Mouse (Mus musculus): ENCODE data around the gene Ebf4. TPM values are rescaled to one million over a fixed set of nuclear protein-coding genes. Genes with fewer than 3 reads are reported as not detected.

Ebf4 gene
- polyA plus RNA-seq, 1 experiment from 2014 or later = 1.6 TPM

DNA sequence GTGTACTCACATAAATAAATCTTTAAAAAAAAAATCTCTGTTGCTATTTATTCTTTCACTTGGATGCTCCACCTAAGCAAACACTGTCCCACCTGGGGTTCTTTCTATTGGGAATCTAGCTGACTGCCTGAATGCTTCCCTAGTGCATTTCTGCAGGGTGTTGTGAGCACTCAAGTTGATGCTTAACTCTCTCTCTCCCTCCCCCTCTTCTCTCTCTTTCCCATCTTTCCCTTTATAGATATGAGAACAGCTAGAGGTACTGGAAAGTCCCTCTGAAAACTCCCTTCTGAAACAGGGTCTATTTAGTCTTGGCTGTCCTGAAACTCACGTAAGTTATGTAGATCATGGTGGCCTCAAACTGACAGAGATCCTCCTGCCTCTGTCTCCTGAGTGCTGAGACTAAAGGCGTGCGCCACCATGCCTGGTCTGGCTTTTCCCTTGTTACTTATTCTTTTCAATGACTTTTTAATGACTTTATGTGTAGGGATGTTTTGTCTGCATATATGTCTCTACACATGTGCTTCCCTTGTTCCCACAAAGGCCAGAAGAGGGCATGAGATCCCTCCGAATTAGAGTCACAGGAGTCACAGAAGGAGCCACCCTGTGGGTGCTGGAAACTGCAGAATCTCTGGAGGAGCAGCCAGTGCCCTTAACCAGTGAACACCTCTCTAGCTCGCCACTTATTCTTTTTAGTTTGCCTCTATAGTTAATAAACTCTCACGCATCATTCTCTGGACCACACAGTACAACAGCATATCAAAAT, 119.3 kb downstream of the Ebf4 start:
- no peak overlapping the region for H3K4me3 ChIP-seq
- no peak overlapping the region for H3K27ac ChIP-seq
- H3K4me1 ChIP-seq = no peaks in the 10 kb centered on the region
- ATAC-seq (ENCODE audit: borderline replicate concordance, extremely low read depth, low FRiP score, low TSS enrichment) = no peak
- no peaks in the 10 kb centered on the region for H3K27me3 ChIP-seq
- H3K9me3 ChIP-seq = no peaks in the 10 kb centered on the region
- 71% methylated on average over 6 of the region's 6 CpGs for WGBS
- no peak overlapping the region for H3K9ac ChIP-seq
- H3K4me2 ChIP-seq = no peak overlapping the region
- no peaks in the 10 kb centered on the region for H3K36me3 ChIP-seq

Other genes with a start within 250 kb of the Ebf4 start
- gene Tgm6, start 182.8 kb upstream of the Ebf4 start, polyA plus RNA-seq (2015; fragmentation: Nextera tagmentation; extraction: Ambion mirVana) = not detected in 2 replicates
- gene Snrpb, start 115.8 kb upstream of the Ebf4 start, polyA plus RNA-seq (2015; fragmentation: Nextera tagmentation; extraction: Ambion mirVana) = 670 and 673 TPM in 2 replicates
- not detected in 2 replicates for gene Tmc2, start 100.0 kb upstream of the Ebf4 start, polyA plus RNA-seq (2015; fragmentation: Nextera tagmentation; extraction: Ambion mirVana)
- 262 and 272 TPM in 2 replicates for gene Nop56, start 20.7 kb upstream of the Ebf4 start, polyA plus RNA-seq (2015; fragmentation: Nextera tagmentation; extraction: Ambion mirVana)
- gene Idh3b, start 10.6 kb upstream of the Ebf4 start, polyA plus RNA-seq (2015; fragmentation: Nextera tagmentation; extraction: Ambion mirVana) = 150 and 158 TPM in 2 replicates
- 61.9 and 69.1 TPM in 2 replicates for gene Cpxm1, start 102.4 kb downstream of the Ebf4 start, polyA plus RNA-seq (2015; fragmentation: Nextera tagmentation; extraction: Ambion mirVana)
- gene Gm28372, start 110.1 kb downstream of the Ebf4 start, polyA plus RNA-seq (2015; fragmentation: Nextera tagmentation; extraction: Ambion mirVana) = not detected in 2 replicates
- not detected in 2 replicates for gene 1700020A23Rik, start 110.1 kb downstream of the Ebf4 start, polyA plus RNA-seq (2015; fragmentation: Nextera tagmentation; extraction: Ambion mirVana)
- not detected in 2 replicates for gene Tmem239, start 111.3 kb downstream of the Ebf4 start, polyA plus RNA-seq (2015; fragmentation: Nextera tagmentation; extraction: Ambion mirVana)
- 80.5 and 88.4 TPM in 2 replicates for gene Vps16, start 129.2 kb downstream of the Ebf4 start, polyA plus RNA-seq (2015; fragmentation: Nextera tagmentation; extraction: Ambion mirVana)
- gene Pced1a, start 129.5 kb downstream of the Ebf4 start, polyA plus RNA-seq (2015; fragmentation: Nextera tagmentation; extraction: Ambion mirVana) = 14.7 and 15.9 TPM in 2 replicates
- gene Ptpra, start 155.1 kb downstream of the Ebf4 start, polyA plus RNA-seq (2015; fragmentation: Nextera tagmentation; extraction: Ambion mirVana) = 72.9 and 80.7 TPM in 2 replicates